Mouse (Mus musculus) left cerebral cortex, postnatal 14 days (tissue): ENCODE measurements at regions not wholly inside any gene's neighbourhood (a gene's known extent, or its start where the extent isn't known, plus 50 kb on each side); places are given as distances from the start of the nearest gene placed in this dataset.

Experiments used
- DNase-seq, 2 experiments: peaks; one replicate each; pipeline ENCODE4 v3.0.0; 2021 to 2022; ENCODE audit warnings: low spot score in 2 of 2, mixed read lengths in 1 of 2
- intact Hi-C: fragments of 180-260 bp; cut with DNase I; formaldehyde crosslinking; loops from one replicate; pipeline ENCODE4 v1.15.1; 2025

- DNase-seq: no peak
- intact Hi-C loops: no loop called here
Observed at GRCm38 (mm10) chr3:61740088-61740487, 374.3 kb upstream of the B430305J03Rik start.

DNA sequence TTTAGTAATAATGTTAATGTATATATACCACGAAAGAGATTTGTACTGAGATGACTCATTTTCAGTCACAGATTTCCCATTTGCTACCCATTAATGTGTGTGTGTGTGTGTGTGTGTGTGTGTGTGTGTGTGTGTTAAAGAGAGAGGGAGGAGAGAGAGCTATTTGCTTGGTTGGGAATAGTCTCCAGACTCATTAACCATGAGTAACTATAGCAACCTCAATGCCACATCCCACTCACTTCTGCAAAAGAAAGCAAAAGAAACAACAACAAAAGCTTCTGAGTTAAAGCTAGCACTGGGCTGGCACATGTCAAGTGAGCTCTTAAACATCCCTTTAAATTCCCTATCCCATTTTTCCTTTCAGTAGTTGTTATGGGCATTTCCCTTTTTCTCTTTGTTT is 372.8 kb upstream of the B430305J03Rik start:
- DNase-seq: peak; percentile 16 to 25

GRCm38 (mm10) chr3:61716785-61717184 is 351.0 kb upstream of the B430305J03Rik start:
- no peak for DNase-seq
- intact Hi-C loops: no loop called here

More for the DNA sequence above, 372.8 kb upstream of the B430305J03Rik start:
- intact Hi-C loops: no loop called here

DNA sequence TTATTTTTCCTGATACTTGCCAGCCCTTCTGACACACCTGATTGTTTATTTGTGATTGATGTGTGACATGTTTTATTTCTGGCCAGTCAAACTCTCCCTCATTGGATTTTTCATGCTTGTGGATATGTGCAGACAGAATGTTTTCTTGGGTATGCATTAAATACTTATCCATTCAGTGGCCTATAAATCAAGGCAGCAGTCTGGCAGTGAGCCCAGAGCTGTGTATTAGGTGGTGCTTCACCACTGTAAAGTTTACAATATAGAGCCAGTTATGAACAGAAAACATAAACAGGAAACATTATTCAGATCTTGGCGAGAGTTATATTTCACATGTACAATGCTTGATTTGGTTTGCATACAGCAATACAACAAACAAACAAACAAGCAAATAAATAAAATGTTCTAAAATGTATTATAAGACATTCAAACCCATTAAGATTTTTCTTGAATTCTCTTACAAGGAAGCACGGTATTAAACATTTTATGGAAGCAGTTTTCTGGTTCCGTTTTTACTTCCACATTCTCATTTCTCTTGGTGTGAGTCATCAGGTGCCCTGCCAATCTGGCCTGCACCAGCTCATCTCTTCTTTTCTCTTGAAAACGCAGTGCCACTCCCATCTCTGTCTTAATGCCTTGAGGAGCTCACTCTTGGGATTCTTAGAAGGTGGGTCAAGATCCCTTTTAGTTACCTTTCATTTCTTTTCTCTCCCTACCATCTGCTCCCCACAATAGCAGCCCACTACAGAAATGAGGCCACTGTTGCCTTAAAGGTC is 322.4 kb upstream of the B430305J03Rik start:
- no peak for DNase-seq
- intact Hi-C loops: no loop called here

GRCm38 (mm10) chr3:61670874-61671273 is 305.1 kb upstream of the B430305J03Rik start:
- intact Hi-C loops: no loop called here

GRCm38 (mm10) chr3:61656143-61656542 is 290.4 kb upstream of the B430305J03Rik start:
- no peak for DNase-seq
- intact Hi-C loops: no loop called here

More at GRCm38 (mm10) chr3:61670874-61671273, 305.1 kb upstream of the B430305J03Rik start:
- DNase-seq: no peak

- no peak for DNase-seq
- intact Hi-C loops: no loop called here
Observed at GRCm38 (mm10) chr3:61628535-61628934, 262.8 kb upstream of the B430305J03Rik start.

DNA sequence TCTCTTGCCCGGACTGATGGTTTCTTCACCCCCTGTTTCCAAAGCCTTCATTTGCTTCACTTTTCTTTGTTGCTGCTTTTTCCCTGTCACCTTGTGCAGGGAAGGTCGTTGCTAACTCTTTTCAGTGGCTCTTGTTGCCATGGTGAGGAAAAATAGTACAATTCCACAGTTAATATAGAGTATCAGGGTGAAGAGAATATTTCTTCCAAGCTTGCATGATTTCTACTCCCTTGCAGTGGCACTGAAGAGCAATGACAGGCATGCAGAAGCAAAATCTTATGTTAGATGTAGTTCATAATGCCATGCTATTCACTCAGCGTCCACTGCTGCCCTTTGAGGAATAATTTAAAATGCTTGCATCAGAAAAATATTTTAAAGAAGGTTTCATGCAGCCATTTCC is 262.3 kb upstream of the B430305J03Rik start:
- DNase-seq: no peak
- intact Hi-C loops: no loop called here

- DNase-seq: no peak
- intact Hi-C loops: no loop called here
Observed at GRCm38 (mm10) chr3:61623954-61624487, 258.3 kb upstream of the B430305J03Rik start.

GRCm38 (mm10) chr3:61605469-61605868 is 239.7 kb upstream of the B430305J03Rik start:
- no peak for DNase-seq
- intact Hi-C loops: no loop called here

- DNase-seq: no peak
- intact Hi-C loops: no loop called here
Observed at GRCm38 (mm10) chr3:61602891-61603290, 237.1 kb upstream of the B430305J03Rik start.

DNA sequence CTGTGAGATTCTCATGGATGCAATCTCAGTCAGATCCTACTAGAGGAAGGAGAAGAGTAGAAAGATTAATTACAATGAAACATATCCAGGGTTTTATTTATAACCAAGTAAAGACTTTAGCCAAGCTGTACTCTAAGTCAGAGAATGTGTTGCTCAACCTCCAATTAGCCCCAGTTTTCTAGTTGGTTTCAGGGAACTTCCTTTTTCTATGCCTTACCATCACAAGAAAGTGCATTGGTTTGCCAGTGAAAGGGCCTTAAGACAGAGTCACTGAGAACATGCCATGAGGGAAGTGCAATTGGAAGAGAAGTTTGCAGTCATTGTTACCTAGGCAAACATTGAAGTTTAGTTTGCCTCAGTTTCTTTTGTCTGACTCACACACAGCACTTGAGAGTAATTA is 229.8 kb upstream of the B430305J03Rik start:
- intact Hi-C loops: no loop called here
- DNase-seq: no peak

GRCm38 (mm10) chr3:61592342-61592741 is 226.6 kb upstream of the B430305J03Rik start:
- intact Hi-C loops: no loop called here

GRCm38 (mm10) chr3:61583669-61584068 is 217.9 kb upstream of the B430305J03Rik start:
- intact Hi-C loops: no loop called here
- peak in 1 of 2 experiments; percentile 3 for DNase-seq

More at GRCm38 (mm10) chr3:61592342-61592741, 226.6 kb upstream of the B430305J03Rik start:
- no peak for DNase-seq

DNA sequence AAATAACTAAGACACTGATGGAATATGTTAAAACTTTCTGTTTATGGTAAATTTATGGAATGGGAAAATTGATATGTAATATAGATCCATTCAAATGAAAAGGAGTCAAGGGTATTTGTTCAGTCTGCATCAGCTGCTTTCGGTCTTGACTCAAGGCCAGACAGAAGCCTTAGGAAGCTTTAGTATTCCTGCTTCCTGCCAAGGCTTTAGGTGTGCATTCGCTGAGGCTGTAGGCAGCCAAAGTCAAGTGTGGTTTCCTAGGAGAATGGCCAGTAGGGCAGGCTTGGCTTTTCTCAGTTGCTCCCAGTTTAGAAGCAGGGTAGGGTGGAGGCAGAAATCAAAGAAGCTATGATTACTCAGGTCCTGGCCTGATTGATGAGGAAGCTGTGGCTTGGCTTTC is 217.2 kb upstream of the B430305J03Rik start:
- intact Hi-C loops: no loop called here
- DNase-seq: peak; percentile 7

DNA sequence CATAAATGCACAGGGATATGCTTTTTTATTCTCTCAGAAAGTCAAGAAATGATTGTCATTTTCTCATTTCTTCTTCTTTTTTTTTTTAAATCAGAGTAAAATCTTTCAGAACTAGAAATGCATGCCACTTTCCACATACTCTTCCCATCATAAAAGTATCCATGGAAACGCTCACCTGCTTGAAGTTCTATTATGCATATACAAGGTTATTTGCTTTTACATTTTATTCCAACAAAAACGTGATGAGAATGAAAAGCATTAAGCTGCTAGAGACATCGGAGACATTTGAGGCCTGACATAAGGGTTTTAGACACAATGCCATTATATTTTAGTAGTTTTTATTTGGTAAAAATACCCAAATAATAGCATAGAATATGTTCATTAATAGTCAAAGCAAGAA is 214.5 kb upstream of the B430305J03Rik start:
- DNase-seq: no peak
- intact Hi-C loops: no loop called here

- no peak for DNase-seq
- intact Hi-C loops: no loop called here
Observed at GRCm38 (mm10) chr3:61537113-61537512, 171.4 kb upstream of the B430305J03Rik start.

DNA sequence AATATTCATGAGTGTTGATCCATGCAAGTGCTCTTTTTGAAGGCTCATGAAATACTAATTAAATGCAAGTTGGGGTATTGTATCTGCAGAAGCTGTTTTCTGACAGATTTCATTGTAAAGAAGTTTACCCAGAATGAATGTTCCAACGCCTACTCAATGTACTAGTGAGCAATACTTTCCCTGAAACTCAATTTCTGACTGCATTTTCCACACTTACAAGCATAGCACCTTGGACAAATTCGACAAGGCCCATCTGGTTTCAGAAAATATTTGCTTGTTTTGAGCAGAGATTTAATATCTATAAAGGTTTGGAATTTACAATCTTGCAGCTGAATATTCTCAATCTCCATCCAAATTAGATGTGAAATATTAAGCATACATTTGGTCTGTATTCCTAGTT is 170.0 kb upstream of the B430305J03Rik start:
- DNase-seq: peak in 1 of 2 experiments; percentile 7
- intact Hi-C loops: no loop called here

GRCm38 (mm10) chr3:61503178-61503577 is 137.4 kb upstream of the B430305J03Rik start:
- no peak for DNase-seq
- intact Hi-C loops: no loop called here

DNA sequence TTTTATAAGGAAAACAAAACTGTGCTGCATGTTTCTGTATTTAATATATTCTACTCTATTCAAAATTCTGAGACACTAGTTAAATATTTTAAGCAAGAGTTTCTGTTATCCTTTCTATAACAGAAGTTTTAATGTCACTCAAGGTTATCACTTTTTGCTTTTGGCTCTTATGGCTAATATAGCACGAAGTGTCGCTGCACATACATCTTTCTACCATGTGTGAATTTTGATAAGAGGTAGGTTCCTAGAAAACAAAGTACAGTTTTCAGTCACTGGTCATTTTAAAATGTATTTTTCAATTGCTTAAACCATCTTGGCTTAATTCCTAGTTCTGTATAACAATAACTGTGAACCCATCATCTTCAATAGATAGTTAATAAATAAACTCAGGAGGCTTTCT is 129.1 kb upstream of the B430305J03Rik start:
- intact Hi-C loops: no loop called here
- DNase-seq: no peak

DNA sequence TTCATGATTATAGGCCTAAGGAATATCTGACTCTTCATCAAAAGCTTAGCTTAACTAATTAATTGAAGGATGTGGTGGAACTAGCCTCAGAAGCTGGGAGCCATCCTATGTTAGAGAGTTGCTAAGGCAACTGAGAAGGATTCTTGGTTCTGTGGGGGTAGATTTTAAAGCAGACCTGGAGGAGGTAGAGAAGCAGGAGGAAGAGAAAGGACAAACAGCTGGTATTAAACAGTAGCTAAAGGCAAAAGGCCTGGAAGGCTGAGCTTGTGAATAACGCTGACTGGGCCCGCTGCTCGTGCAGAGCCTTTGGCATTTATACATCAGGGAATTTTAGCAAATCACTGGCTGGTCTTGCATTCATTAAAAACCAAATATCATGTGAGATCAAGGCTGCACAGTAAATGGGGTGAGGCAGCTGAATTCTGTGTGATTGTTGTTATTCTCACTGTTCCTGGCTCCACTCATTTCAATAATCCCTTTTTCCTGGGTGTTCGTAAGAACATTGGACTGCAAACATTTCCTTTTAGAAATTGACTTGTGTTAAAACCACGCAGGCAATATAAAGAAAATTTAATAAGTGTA is 121.1 kb upstream of the B430305J03Rik start:
- DNase-seq: peak in 1 of 2 experiments; percentile 20
- intact Hi-C loops: no loop called here
